ENCODE assay signal across 12 mouse cellular contexts in genomic region chr7:112686586-112686985, GRCm38 (mm10). TPM values are rescaled to one million over a fixed set of nuclear protein-coding genes. Genes with fewer than 3 reads are reported as not detected.
A peak's percentile ranks its signal among the peaks of the same experiment; 100 is the strongest.
DNase-seq lines count a peak whose midpoint lies in the region; ATAC-seq and TF ChIP-seq lines count a peak whose summit lies in the region.
"Had no signal": no experiment of that assay in that cellular context is flagged by ENCODE, and none has a peak within 500 bp of the region (broad histone marks: within the 10 kb centered on the region; RNA-seq: fewer than 3 reads in every experiment).

No protein-coding gene starts in this region.

- no peaks in the 10 kb centered on the region for H3K36me3 ChIP-seq in forebrain, embryonic 11.5 days (ENCODE audit: control insufficient read depth, insufficient read depth, low read length)
- H3K36me3 ChIP-seq in forebrain, embryonic 15.5 days: no peaks in the 10 kb centered on the region
- no peaks in the 10 kb centered on the region for H3K36me3 ChIP-seq in intestine, embryonic 15.5 days
- no peaks in the 10 kb centered on the region for H3K36me3 ChIP-seq in intestine, postnatal 0 days (ENCODE audit: control insufficient read depth, insufficient read depth)
- H3K36me3 ChIP-seq in embryonic facial prominence, embryonic 12.5 days: no peaks in the 10 kb centered on the region
- no peaks in the 10 kb centered on the region for H3K36me3 ChIP-seq in limb, embryonic 14.5 days (ENCODE audit: control insufficient read depth, insufficient read depth, low read length)

- ATAC-seq in forebrain, embryonic 11.5 days (replicated peaks; ENCODE audit: low FRiP score): no peak
- ATAC-seq in forebrain, embryonic 15.5 days (replicated peaks): no peak
- ATAC-seq in intestine, embryonic 15.5 days: no peak
- no peak for ATAC-seq in intestine, postnatal 0 days
- ATAC-seq in embryonic facial prominence, embryonic 12.5 days (ENCODE audit: insufficient number of reproducible peaks, insufficient read depth, low FRiP score, low TSS enrichment): no peak
- no peak for ATAC-seq in limb, embryonic 14.5 days (ENCODE audit: low FRiP score, low read depth)
- no peak for ATAC-seq in megakaryocyte-erythroid progenitor cell, adult 5-6 weeks (replicated peaks; ENCODE audit: low FRiP score, low TSS enrichment, poor library complexity, severe bottlenecking)

- H3K27ac ChIP-seq in forebrain, embryonic 11.5 days (ENCODE audit: low read depth, low read length): no peak overlapping the region
- H3K27ac ChIP-seq in forebrain, embryonic 15.5 days (replicated peaks): no peak overlapping the region
- H3K27ac ChIP-seq in intestine, embryonic 15.5 days: peak overlapping the region; percentile 15; the same call in 1 of the 2 replicates
- no peak overlapping the region for H3K27ac ChIP-seq in intestine, postnatal 0 days (ENCODE audit: low read depth, low read length)
- peak overlapping the region; percentile 77 for H3K27ac ChIP-seq in embryonic facial prominence, embryonic 12.5 days
- 0 out of 2 replicates have a peak overlapping the region, but pooled peaks have one; percentile 49 for H3K27ac ChIP-seq in limb, embryonic 14.5 days (replicated peaks; ENCODE audit: low read depth, low read length)
- H3K27ac ChIP-seq: left cerebral cortex, adult 2 months had no signal

- WGBS in forebrain, embryonic 11.5 days: 51% methylated on average over 10 of the region's 10 CpGs
- 50% methylated on average over 10 of the region's 10 CpGs for WGBS in forebrain, embryonic 15.5 days
- WGBS in intestine, embryonic 15.5 days: 41% methylated on average over 10 of the region's 10 CpGs
- 62% methylated on average over 10 of the region's 10 CpGs for WGBS in intestine, postnatal 0 days
- WGBS in embryonic facial prominence, embryonic 12.5 days: 15% methylated on average over 10 of the region's 10 CpGs
- WGBS in limb, embryonic 14.5 days: 14% methylated on average over 10 of the region's 10 CpGs

- H3K27me3 ChIP-seq in forebrain, embryonic 11.5 days (ENCODE audit: control insufficient read depth, insufficient read depth, low read length): no peaks in the 10 kb centered on the region
- no peaks in the 10 kb centered on the region for H3K27me3 ChIP-seq in forebrain, embryonic 15.5 days
- no peaks in the 10 kb centered on the region for H3K27me3 ChIP-seq in intestine, embryonic 15.5 days (replicated peaks)
- H3K27me3 ChIP-seq in intestine, postnatal 0 days (replicated peaks; ENCODE audit: control insufficient read depth, insufficient read depth, low read length): no peaks in the 10 kb centered on the region
- H3K27me3 ChIP-seq in embryonic facial prominence, embryonic 12.5 days: no peaks in the 10 kb centered on the region
- H3K27me3 ChIP-seq in limb, embryonic 14.5 days (ENCODE audit: control insufficient read depth, insufficient read depth, low read length): no peaks in the 10 kb centered on the region

- H3K4me2 ChIP-seq in forebrain, embryonic 11.5 days (ENCODE audit: low read depth, low read length, severe bottlenecking): no peak overlapping the region
- no peak overlapping the region for H3K4me2 ChIP-seq in forebrain, embryonic 15.5 days (replicated peaks)
- 0 out of 2 replicates have a peak overlapping the region, but pooled peaks have one; percentile 13 for H3K4me2 ChIP-seq in intestine, embryonic 15.5 days (replicated peaks)
- no peak overlapping the region for H3K4me2 ChIP-seq in intestine, postnatal 0 days (replicated peaks; ENCODE audit: low read depth)
- peak overlapping the region; percentile 38 for H3K4me2 ChIP-seq in embryonic facial prominence, embryonic 12.5 days (replicated peaks)
- H3K4me2 ChIP-seq in limb, embryonic 14.5 days (replicated peaks; ENCODE audit: low read depth, low read length, severe bottlenecking): no peak overlapping the region

- peaks cover 53% of the 10 kb centered on the region for H3K4me1 ChIP-seq in forebrain, embryonic 11.5 days (replicated peaks; ENCODE audit: control insufficient read depth, insufficient read depth, low read length)
- peaks cover 59% of the 10 kb centered on the region for H3K4me1 ChIP-seq in forebrain, embryonic 15.5 days
- peaks cover 59% of the 10 kb centered on the region for H3K4me1 ChIP-seq in intestine, embryonic 15.5 days (replicated peaks)
- peaks cover 10% of the 10 kb centered on the region for H3K4me1 ChIP-seq in intestine, postnatal 0 days (replicated peaks; ENCODE audit: control insufficient read depth, insufficient read depth, low read length)
- peaks cover 88% of the 10 kb centered on the region for H3K4me1 ChIP-seq in embryonic facial prominence, embryonic 12.5 days
- peaks cover 78% of the 10 kb centered on the region for H3K4me1 ChIP-seq in limb, embryonic 14.5 days (ENCODE audit: control insufficient read depth, insufficient read depth, low read length)

- H3K9me3 ChIP-seq in forebrain, embryonic 11.5 days (ENCODE audit: control insufficient read depth, low read length): no peaks in the 10 kb centered on the region
- no peaks in the 10 kb centered on the region for H3K9me3 ChIP-seq in forebrain, embryonic 15.5 days
- H3K9me3 ChIP-seq in intestine, embryonic 15.5 days: no peaks in the 10 kb centered on the region
- H3K9me3 ChIP-seq in intestine, postnatal 0 days (ENCODE audit: control insufficient read depth): no peaks in the 10 kb centered on the region
- no peaks in the 10 kb centered on the region for H3K9me3 ChIP-seq in embryonic facial prominence, embryonic 12.5 days
- no peaks in the 10 kb centered on the region for H3K9me3 ChIP-seq in limb, embryonic 14.5 days (ENCODE audit: control insufficient read depth, low read length)

- H3K9ac ChIP-seq in forebrain, embryonic 11.5 days (ENCODE audit: low read length): no peak overlapping the region
- no peak overlapping the region for H3K9ac ChIP-seq in forebrain, embryonic 15.5 days (replicated peaks)
- H3K9ac ChIP-seq in intestine, embryonic 15.5 days: no peak overlapping the region
- H3K9ac ChIP-seq in intestine, postnatal 0 days (ENCODE audit: low read depth, low read length): no peak overlapping the region
- H3K9ac ChIP-seq in embryonic facial prominence, embryonic 12.5 days: no peak overlapping the region
- 0 out of 2 replicates have a peak overlapping the region, but pooled peaks have one; percentile 9 for H3K9ac ChIP-seq in limb, embryonic 14.5 days (ENCODE audit: low read depth, low read length, severe bottlenecking)

- TF ChIP-seq CTCF in intestine, postnatal 0 days (IDR thresholded peaks at IDR 0.05; ENCODE audit: low read depth): no peak

- TF ChIP-seq POLR2A in limb, embryonic 14.5 days (IDR thresholded peaks at IDR 0.05; ENCODE audit: borderline replicate concordance, extremely low read depth, insufficient read depth, insufficient read length): no peak

- no peak overlapping the region for H3K4me3 ChIP-seq in forebrain, embryonic 11.5 days (ENCODE audit: low read depth, low read length)
- no peak overlapping the region for H3K4me3 ChIP-seq in forebrain, embryonic 15.5 days
- H3K4me3 ChIP-seq in intestine, embryonic 15.5 days (replicated peaks): no peak overlapping the region
- no peak overlapping the region for H3K4me3 ChIP-seq in intestine, postnatal 0 days (ENCODE audit: low read depth, low read length)
- H3K4me3 ChIP-seq in embryonic facial prominence, embryonic 12.5 days: no peak overlapping the region
- H3K4me3 ChIP-seq in limb, embryonic 14.5 days (replicated peaks; ENCODE audit: low read length): no peak overlapping the region
- H3K4me3 ChIP-seq: left cerebral cortex, adult 2 months; myocyte had no signal

- peak; percentile 55 for DNase-seq in forebrain, embryonic 11.5 days (ENCODE audit: low spot score)
- DNase-seq in limb, embryonic 14.5 days (ENCODE audit: low spot score): no peak
- no peak for DNase-seq in right cerebral cortex, postnatal 4 days
- DNase-seq: cerebellum, adult 9-10 months; gastrocnemius, postnatal 14 days had no signal

RNA-seq across cellular contexts. Expression of gene Tead1, which starts 7.5 kb away (rescaled TPM):
- polyA plus RNA-seq in forebrain, embryonic 11.5 days (2014; fragmentation: Nextera tagmentation; extraction: Ambion mirVana): 17.9 and 24.9 TPM in 2 replicates
- polyA plus RNA-seq in forebrain, embryonic 15.5 days (2015; fragmentation: Nextera tagmentation; extraction: Ambion mirVana): 18.0 and 18.3 TPM in 2 replicates
- polyA plus RNA-seq in intestine, embryonic 15.5 days (2015; fragmentation: Nextera tagmentation; extraction: Ambion mirVana): 17.5 and 18.3 TPM in 2 replicates
- 7.4 and 10.8 TPM in 2 replicates for polyA plus RNA-seq in intestine, postnatal 0 days (2015; fragmentation: Nextera tagmentation; extraction: Ambion mirVana)
- polyA plus RNA-seq in embryonic facial prominence, embryonic 12.5 days (2016; fragmentation: Nextera tagmentation; extraction: Ambion mirVana): 32.8 and 40.0 TPM in 2 replicates
- 38.2 and 42.1 TPM in 2 replicates for polyA plus RNA-seq in limb, embryonic 14.5 days (2012; rRNA removed)
- 23.2 and 23.5 TPM in 2 replicates for polyA plus RNA-seq in limb, embryonic 14.5 days (2014; fragmentation: Nextera tagmentation; extraction: Ambion mirVana)
- total RNA-seq in megakaryocyte-erythroid progenitor cell, adult 5-6 weeks (2014; fragmentation: Nextera tagmentation): not detected in 2 replicates
- total RNA-seq in megakaryocyte-erythroid progenitor cell, adult 5-6 weeks (2017): 2.5 TPM in 1 of 2 replicates, not detected in the other

Comparison
In these comparisons a context has a peak if more than half of its experiments do, and no peak if none do; other contexts are left out.
1. H3K27ac ChIP-seq: peak in intestine, embryonic 15.5 days (single experiment), embryonic facial prominence, embryonic 12.5 days (single experiment) and limb, embryonic 14.5 days (single experiment); none in forebrain, embryonic 11.5 days (single experiment), forebrain, embryonic 15.5 days (single experiment) and intestine, postnatal 0 days (single experiment).
2. H3K4me2 ChIP-seq: peak in intestine, embryonic 15.5 days (single experiment) and embryonic facial prominence, embryonic 12.5 days (single experiment); none in forebrain, embryonic 11.5 days (single experiment), forebrain, embryonic 15.5 days (single experiment), intestine, postnatal 0 days (single experiment) and limb, embryonic 14.5 days (single experiment).